Mouse (Mus musculus) ES-E14 (cell line): ENCODE data around the gene Ythdf2.

Experiments used
- CHD2 ChIP-seq: IDR thresholded peaks from 2 replicates; pipeline ENCODE4 v1.6.1; 2014; ENCODE audit warnings: mild to moderate bottlenecking, low read depth, low read length, inconsistent platforms
- ZC3H11A ChIP-seq: IDR thresholded peaks from 2 replicates; pipeline ENCODE4 v1.6.1; 2012; ENCODE audit warnings: low read depth, mild to moderate bottlenecking, inconsistent platforms, low read length, borderline replicate concordance
- ZNF384 ChIP-seq: IDR thresholded peaks from 2 replicates; pipeline ENCODE4 v1.6.1; 2012; ENCODE audit warnings: low read depth, low read length, inconsistent platforms

DNA sequence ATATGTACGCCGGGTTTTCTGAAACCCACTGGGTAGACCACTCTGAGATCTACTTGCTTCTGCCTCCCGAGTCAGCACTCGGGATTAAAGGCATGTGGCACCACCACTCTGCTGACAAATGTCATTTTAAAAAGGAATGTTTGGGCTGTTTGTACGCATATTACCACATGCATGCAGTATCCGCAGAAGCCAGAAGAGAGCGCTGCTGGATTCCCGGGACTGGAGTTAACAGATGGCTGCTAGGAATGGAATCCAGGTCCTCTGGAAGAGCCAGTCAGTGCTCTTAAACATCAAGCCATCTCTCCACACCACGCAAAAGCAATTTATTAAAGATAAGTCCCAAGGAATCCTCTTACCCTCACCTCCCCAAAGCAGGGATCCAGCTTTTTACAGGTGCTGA is 31.4 kb downstream of the Ythdf2 start:
- TF ChIP-seq CHD2 (no peak), ZNF384 (no peak), ZC3H11A (no peak)
